Mouse (Mus musculus) megakaryocyte, embryonic 14.5 days (primary cell): Measurements from ENCODE around the gene Prrc2a. TPM values are rescaled to one million over a fixed set of nuclear protein-coding genes. Genes with fewer than 3 reads are reported as not detected.
A peak's percentile ranks its signal among the peaks of the same experiment; 100 is the strongest.

Experiments used
- H3K27me3 ChIP-seq: replicated peaks from 2 replicates; pipeline ENCODE3; 2012; ENCODE audit warnings: inconsistent platforms
- H3K36me3 ChIP-seq: replicated peaks from 2 replicates; pipeline ENCODE3; 2012; ENCODE audit warnings: low read length, inconsistent platforms, mixed read lengths
- H3K4me1 ChIP-seq: 2 replicates; pipeline ENCODE4 v1.6.1; 2012; ENCODE audit warnings: inconsistent platforms
- H3K4me3 ChIP-seq: replicated peaks from 2 replicates; pipeline ENCODE3; 2012; ENCODE audit warnings: moderate library complexity, mild to moderate bottlenecking, inconsistent platforms
- H3K9me3 ChIP-seq: 2 replicates; pipeline ENCODE4 v1.6.1; 2012; ENCODE audit warnings: inconsistent platforms
- FLI1 ChIP-seq: IDR thresholded peaks from 2 replicates; pipeline ENCODE4 v1.6.1; 2012; ENCODE audit warnings: low read length, inconsistent platforms, mixed read lengths
- GATA1 ChIP-seq: IDR thresholded peaks from 3 replicates; pipeline ENCODE4 v1.6.1; 2012; ENCODE audit warnings: mixed read lengths, low read length, inconsistent platforms, borderline replicate concordance
- polyA plus RNA-seq: library from polyadenylated mRNA; stranded (reverse); fragments of >175 nt; gene quantifications from 2 replicates; pipeline ENCODE4 v1.2.3, GENCODE M21; 2012; ENCODE audit warnings: low replicate concordance; ENCODE audit not compliant: insufficient read depth

Gene Prrc2a
- polyA plus RNA-seq, 1 experiment: 1,080 TPM

GRCm38 (mm10) chr17:35200398-35200797, 35.7 kb upstream of the Prrc2a start:
- TF ChIP-seq GATA1: no peak
- TF ChIP-seq FLI1: no peak; the same call in 1 of the 2 replicates
- Histone ChIP-seq H3K4me3 (peak overlapping the region; percentile 95), H3K36me3 (peaks cover 16% of the 10 kb centered on the region), H3K27me3 (peaks cover 15% of the 10 kb centered on the region), H3K4me1 (peaks cover 89% of the 10 kb centered on the region), H3K9me3 (no peaks in the 10 kb centered on the region)

DNA sequence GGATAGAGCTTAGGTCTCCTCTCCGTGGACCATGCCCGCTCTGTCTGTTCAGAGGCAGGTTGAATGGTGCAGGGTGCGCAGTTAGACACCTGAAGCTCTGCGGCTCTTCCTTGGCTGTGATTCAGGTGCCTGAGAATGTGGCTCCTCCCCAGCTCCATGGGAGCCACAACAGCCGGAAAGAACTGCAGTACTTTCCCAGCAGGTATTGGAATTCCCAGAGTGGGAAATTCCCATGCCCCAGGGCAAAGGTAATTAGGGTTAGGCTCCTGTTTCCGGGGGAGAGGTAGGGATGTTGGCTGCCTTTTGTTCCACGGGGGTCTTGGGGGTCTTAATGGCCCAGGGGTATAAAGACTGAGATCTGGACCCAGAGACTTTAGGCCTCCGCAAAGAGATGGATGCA, 34.2 kb upstream of the Prrc2a start:
- no peak for TF ChIP-seq GATA1
- TF ChIP-seq FLI1: no peak
- Histone ChIP-seq H3K4me1 (peaks cover 89% of the 10 kb centered on the region), H3K27me3 (peaks cover 7% of the 10 kb centered on the region), H3K9me3 (no peaks in the 10 kb centered on the region), H3K36me3 (peaks cover 16% of the 10 kb centered on the region), H3K4me3 (peak overlapping the region; percentile 55)

- Histone ChIP-seq H3K4me3 (no peak overlapping the region), H3K4me1 (peaks cover 93% of the 10 kb centered on the region), H3K9me3 (no peaks in the 10 kb centered on the region), H3K27me3 (no peaks in the 10 kb centered on the region), H3K36me3 (peaks cover 16% of the 10 kb centered on the region)
- no peak for TF ChIP-seq FLI1
- no peak for TF ChIP-seq GATA1
Measured at GRCm38 (mm10) chr17:35198029-35198428, 33.3 kb upstream of the Prrc2a start.

GRCm38 (mm10) chr17:35197126-35197525, 32.4 kb upstream of the Prrc2a start:
- TF ChIP-seq GATA1: no peak
- TF ChIP-seq FLI1: no peak
- Histone ChIP-seq H3K4me3 (peak overlapping the region; percentile 97), H3K27me3 (no peaks in the 10 kb centered on the region), H3K4me1 (peaks cover 89% of the 10 kb centered on the region), H3K9me3 (no peaks in the 10 kb centered on the region), H3K36me3 (peaks cover 16% of the 10 kb centered on the region)

GRCm38 (mm10) chr17:35196321-35196641, 31.6 kb upstream of the Prrc2a start:
- H3K36me3 ChIP-seq: peaks cover 16% of the 10 kb centered on the region
- H3K4me1 ChIP-seq: peaks cover 89% of the 10 kb centered on the region
- H3K27me3 ChIP-seq: no peaks in the 10 kb centered on the region
- TF ChIP-seq GATA1 (no peak), FLI1 (no peak)
- H3K9me3 ChIP-seq: no peaks in the 10 kb centered on the region
- H3K4me3 ChIP-seq: peak overlapping the region; percentile 97

GRCm38 (mm10) chr17:35195631-35196320, 31.1 kb upstream of the Prrc2a start:
- peak overlapping the region; percentile 97 for H3K4me3 ChIP-seq
- no peaks in the 10 kb centered on the region for H3K9me3 ChIP-seq
- peaks cover 16% of the 10 kb centered on the region for H3K36me3 ChIP-seq
- H3K4me1 ChIP-seq: peaks cover 89% of the 10 kb centered on the region
- no peaks in the 10 kb centered on the region for H3K27me3 ChIP-seq
- no peak for TF ChIP-seq FLI1
- TF ChIP-seq GATA1: no peak

DNA sequence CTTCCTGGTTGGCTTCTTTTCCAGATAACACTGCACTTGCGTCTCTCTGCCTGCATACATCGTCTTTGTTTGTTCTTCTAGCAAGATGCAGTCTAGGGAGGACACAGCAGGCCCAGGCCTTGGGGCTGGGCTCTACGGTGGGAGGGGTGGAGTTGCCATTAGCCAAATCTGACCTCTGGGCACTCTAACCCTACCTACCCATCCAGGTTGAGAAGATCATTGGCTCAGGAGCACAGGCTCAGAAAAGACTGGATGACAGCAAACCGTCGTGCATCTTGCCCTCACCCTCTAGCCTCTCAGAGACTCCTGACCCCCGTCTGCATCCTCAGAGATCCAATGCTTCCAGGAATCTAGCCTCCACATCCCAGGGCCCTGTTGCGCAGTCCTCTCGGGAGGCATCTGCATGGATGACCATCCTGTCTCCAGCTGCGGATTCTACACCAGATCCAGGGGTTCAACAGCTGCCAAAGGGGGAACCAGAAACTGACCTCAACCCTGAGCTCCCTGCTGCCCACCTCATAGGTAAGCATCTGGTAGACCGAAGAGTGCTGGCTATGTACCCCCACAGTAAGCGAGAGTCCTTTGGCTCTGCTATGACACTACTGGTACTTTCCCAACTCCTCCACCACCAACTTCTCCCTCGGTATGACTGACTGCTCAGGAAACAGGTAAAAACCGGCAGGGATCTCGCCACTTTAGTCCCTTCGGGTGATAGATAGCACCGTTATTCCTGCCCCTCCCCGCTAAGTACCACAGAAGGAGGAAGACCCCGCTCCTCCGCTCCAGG, 30.3 kb upstream of the Prrc2a start:
- Histone ChIP-seq H3K36me3 (peaks cover 13% of the 10 kb centered on the region), H3K9me3 (no peaks in the 10 kb centered on the region), H3K4me3 (peak overlapping the region; percentile 97), H3K4me1 (peaks cover 89% of the 10 kb centered on the region), H3K27me3 (no peaks in the 10 kb centered on the region)
- TF ChIP-seq FLI1 (no peak), GATA1 (no peak)

- Histone ChIP-seq H3K4me1 (peaks cover 89% of the 10 kb centered on the region), H3K36me3 (peaks cover 6% of the 10 kb centered on the region), H3K9me3 (no peaks in the 10 kb centered on the region), H3K4me3 (peak within 1 kb of the TSS; percentile 97), H3K27me3 (no peaks in the 10 kb centered on the region)
- TF ChIP-seq FLI1 (no peak), GATA1 (no peak)
Measured at GRCm38 (mm10) chr17:35193881-35194843, 29.5 kb upstream of the Prrc2a start, which contains the start of gene Ltb. Gene Ltb, plus strand, starts transcription at chr17:35194439.

- H3K36me3 ChIP-seq: no peaks in the 10 kb centered on the region
- TF ChIP-seq GATA1 (no peak), FLI1 (no peak)
- peak overlapping the region; percentile 18 for H3K4me3 ChIP-seq
- H3K27me3 ChIP-seq: no peaks in the 10 kb centered on the region
- H3K9me3 ChIP-seq: no peaks in the 10 kb centered on the region
- peaks cover 91% of the 10 kb centered on the region for H3K4me1 ChIP-seq
Measured at GRCm38 (mm10) chr17:35192924-35193323, 28.2 kb upstream of the Prrc2a start.
